Mouse (Mus musculus): ENCODE data around the gene Abl1. TPM values are rescaled to one million over a fixed set of nuclear protein-coding genes. Genes with fewer than 3 reads are reported as not detected.

Gene Abl1
- polyA plus RNA-seq, 1 experiment from 2014 or later, result 19.7 TPM

DNA sequence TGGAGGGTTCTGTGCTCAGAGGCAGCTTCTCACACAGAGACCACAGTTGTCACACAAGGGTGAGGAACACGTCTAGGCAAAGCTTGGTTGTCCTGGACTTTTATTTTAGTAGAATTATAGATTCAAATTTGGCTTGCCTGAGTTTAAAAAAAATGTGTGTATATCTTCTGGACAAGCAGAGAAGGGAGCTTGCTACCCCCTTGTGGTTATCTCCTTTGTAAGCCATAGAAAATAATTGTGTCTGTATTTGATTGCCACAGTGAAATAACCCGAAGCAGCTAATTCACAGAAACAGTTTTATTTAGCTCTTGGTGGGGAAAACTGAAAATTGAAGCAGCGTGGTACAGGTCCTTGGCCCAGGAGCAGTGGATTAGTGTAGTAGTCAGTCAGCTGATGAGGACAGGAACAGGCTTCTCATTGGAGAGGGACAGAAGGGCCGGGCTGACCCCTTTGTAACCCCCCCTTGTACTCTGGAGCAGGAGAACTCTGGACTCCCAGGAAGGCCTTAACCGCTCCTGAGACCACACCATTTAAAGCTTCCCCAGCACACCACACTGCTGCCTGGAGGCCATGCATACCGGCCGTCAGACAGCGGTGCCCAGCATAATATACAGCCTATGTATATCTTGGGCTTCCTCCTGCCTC lies 94.9 kb downstream of the Abl1 start:
- no peak for DNase-seq (ENCODE audit: low spot score)

DNA sequence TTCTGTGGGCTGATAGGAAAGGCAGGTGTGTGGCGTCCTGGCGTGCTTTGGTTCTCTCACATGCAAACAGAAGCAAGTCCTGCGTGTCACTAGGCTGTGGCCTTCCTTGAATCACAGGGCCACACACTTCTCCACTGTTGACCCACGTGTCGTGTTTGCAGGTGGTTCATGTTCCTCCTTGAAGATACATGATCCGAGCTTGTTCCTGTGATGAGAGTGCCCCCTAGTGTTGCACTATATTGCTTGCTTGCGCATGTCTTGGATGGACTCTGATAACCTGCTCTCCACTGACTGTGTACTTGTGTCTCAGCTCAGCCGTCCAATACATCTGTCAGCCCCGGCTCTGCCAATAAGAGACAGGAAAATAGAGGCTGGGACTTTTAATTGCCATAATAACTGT lies 96.9 kb downstream of the Abl1 start:
- DNase-seq (ENCODE audit: low spot score), result peak; percentile 84

DNA sequence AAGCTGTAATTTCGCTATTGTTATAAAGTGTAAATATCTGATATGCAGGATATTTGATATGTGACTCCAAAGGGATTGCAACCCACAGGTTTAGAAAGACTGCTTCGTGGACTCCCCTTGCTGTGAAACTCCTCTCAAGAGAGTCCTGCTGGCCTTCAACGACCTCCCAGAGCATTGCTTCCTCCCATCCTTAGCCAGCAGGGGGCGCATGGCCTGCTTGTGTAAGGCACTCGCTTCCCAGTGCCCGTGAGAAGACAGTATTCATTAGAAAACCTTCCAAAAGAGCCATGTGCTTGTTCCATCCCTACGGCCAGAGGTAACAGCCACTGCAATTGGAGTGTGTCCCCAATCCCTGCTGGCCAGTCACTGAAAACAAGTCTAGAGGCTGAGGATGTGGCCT lies 98.9 kb downstream of the Abl1 start:
- peak; percentile 79 for DNase-seq (ENCODE audit: low spot score)

DNA sequence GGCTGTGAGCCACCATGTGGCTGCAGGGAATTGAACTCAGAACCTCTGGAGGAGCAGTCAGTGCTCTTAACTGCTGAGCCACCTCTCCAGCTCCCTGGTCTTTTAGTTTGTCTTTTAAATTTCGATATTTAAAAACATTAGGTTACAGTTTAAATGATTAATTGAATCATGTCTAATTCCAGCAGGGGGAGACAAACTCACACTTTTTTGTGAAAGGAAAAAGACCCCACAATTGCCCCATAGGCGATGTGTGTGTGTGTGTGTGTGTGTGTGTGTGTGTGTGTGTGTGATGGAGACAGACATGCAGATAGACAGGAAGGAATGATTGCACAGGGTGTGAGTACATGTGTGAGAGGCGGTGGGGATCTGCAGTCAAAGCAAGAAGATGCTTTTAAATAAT lies 100.1 kb downstream of the Abl1 start:
- DNase-seq (ENCODE audit: low spot score), result no peak

DNA sequence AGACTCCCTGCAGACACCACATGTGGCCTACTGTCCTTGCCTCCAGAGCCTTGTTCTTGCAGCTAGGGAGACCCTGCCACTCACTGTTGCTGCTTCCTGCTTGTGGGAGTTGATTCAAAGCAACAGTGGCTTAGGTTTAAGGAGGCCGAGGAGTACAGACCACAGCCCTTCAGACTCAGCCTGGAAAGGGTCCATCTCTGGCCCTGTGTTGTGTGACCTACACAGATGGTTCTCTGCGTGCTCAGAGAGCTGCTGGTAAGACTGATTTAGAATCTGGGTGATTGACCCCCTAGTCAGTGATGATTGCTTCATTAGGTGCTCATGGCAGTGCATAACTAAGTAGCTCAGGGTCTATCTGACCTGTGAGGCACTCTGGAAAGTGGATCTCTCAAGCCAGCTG lies 101.0 kb downstream of the Abl1 start:
- DNase-seq (ENCODE audit: low spot score), result no peak

DNA sequence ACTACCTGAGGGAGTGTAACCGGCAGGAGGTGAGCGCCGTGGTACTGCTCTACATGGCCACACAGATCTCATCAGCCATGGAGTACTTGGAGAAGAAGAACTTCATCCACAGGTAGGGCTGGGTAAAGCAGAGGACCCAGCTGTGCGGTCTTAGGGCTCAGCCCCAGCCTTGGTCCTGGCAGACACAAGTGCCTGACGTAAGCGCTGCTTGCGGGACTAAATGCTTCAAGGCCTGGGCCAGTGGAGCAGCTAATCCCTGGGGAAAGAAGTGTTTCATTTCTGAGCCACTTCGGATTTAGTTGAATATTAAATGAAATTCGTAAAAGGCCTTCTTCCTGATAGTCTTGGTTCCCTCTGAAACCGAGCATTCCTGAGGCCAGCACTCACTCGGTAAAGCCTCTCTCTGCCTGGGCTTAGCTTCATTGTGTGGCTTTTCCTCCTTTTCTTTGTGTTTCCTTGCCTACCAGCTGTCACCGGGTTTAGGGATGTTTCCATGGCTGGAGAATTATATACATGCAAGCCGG lies 102.6 kb downstream of the Abl1 start:
- DNase-seq (ENCODE audit: low spot score), result no peak

DNA sequence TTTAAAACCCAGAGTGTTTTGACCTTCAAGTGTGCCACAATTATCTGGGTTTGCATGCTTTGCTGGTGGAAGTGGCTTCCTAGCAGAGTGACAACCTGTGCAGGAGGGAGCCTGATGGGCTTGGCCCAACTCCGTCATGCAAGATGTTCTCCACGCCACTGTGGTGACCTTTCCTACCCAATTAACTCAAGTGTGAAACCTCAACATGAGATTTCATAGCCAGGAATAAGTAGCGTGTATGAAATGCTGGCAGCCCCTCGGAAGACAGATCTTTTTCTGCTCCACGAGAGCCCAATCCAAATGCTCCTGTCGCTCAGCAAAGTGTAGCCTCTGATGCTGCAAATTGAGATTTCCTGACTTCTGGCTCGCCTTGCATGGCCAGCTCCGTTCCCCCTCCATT lies 103.1 kb downstream of the Abl1 start:
- DNase-seq (ENCODE audit: low spot score), result no peak

DNA sequence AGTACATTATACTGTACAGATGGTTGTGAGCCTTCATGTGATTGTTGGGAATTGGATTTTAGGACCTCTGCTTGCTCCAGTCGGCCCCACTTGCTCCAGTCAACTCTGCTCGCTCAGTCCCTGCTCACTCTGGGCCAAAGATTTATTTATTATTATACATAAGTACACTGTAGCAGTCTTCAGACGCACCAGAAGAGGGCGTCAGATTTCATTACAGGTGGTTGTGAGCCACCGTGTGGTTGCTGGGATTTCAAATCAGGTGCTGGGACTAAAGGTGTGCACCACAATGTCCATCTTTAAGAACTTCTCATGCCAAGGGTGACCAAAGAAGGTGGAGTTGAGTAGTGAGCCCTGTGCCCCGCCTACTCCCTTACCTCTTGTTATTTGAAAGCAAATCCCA lies 104.4 kb downstream of the Abl1 start:
- DNase-seq (ENCODE audit: low spot score), result no peak

DNA sequence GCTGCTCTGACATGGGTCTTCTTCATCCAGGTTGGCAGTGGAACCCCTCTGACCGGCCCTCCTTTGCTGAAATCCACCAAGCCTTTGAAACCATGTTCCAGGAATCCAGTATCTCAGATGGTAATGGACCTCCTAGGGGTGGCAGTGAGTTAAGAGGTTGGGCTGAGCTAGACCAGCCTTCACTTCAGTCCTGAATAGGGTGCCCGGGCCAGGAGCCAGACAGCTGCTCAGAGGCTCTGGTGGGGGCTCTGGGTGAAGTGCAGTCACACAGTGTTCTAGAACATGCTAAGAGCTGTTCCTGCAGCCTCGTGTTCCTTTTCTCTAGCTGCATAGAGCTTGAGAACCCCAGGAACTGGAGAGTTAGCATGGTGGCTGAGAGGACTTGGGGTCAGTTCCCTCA lies 108.8 kb downstream of the Abl1 start:
- DNase-seq (ENCODE audit: low spot score), result no peak

DNA sequence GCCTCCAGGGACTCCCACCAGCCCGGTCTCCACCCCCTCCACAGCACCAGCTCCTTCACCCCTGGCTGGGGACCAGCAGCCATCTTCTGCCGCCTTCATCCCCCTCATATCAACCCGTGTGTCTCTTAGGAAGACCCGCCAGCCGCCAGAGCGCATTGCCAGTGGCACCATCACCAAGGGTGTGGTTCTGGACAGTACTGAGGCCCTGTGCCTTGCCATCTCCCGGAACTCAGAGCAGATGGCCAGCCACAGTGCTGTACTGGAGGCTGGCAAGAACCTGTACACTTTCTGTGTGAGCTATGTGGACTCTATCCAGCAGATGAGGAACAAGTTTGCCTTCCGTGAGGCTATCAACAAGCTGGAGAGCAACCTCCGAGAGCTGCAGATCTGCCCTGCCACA lies 113.2 kb downstream of the Abl1 start:
- no peak for DNase-seq (ENCODE audit: low spot score)

DNA sequence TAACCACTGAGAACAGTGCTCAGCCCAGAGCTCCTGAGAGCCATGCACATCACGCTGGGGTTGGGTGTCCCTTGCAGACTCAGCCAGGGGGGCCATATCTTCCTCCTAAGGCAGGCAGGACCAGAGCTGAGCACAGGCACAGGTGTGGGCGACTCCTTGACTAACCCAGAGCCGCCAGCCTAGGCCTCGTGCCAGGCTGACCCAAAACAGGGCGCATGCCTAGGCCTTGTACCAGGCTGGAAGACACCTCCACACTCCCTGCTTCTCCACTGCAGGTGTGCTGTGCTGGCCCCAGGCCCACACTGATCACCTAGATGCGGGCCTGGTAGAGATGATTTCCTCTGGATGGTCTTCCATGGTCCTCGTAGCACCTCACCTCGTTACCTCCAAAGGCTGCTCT lies 114.6 kb downstream of the Abl1 start:
- no peak for DNase-seq (ENCODE audit: low spot score)

DNA sequence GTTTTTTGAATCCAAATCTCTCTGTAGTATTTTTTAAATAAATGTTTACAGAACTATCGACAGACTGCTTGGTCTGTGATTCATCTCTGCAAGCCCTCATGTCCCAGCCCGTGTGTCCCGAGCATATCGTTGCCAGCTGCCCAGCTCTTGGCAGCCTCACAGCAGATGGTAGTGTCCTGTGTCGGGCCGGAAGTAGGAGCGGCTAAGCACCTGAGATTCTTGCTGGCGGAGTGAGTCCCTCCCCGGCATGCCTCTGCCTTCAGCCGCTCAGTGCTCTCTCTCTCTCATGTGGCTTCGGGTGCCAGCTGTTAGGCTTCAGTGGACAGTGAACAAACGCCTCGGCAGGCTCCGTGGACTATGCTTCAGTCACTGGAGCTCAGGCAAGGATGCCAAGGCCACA lies 115.3 kb downstream of the Abl1 start:
- DNase-seq (ENCODE audit: low spot score), result no peak

DNA sequence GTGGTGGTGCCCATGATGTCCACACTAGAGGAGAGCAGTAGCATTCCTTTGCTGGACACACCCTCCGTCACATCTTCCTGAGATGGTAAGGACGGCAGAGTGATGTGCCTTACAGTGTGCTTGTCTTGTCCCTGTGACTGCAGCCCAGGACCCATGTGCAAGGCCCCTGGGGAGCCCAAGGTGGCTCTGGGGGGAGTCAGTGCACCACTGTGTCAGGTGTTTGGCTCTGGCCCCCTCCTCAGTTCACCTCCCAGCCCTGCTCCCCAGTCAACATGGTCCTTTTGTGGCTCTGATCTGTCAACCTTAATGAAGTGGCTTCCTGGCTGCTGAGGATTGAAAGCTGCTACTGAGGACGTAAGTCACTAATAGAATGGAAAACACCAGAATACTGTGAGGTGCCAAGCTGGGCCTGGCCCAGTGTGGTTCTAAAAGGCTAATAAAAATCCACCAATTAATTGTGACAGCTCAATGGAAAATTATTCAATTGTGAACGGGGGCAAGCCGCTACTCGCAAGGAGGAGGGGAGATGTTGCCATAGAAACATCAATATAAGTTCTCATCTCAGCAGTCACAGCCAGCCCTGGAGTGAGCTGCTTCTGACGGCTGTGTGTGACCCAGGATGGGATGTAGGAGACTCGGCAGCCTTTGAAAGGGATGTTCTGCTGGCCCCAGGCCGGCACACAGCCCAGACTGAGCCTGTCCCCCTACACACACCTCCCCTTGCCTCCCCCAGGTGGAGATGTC lies 118.6 kb downstream of the Abl1 start:
- no peak for DNase-seq (ENCODE audit: low spot score)

DNA sequence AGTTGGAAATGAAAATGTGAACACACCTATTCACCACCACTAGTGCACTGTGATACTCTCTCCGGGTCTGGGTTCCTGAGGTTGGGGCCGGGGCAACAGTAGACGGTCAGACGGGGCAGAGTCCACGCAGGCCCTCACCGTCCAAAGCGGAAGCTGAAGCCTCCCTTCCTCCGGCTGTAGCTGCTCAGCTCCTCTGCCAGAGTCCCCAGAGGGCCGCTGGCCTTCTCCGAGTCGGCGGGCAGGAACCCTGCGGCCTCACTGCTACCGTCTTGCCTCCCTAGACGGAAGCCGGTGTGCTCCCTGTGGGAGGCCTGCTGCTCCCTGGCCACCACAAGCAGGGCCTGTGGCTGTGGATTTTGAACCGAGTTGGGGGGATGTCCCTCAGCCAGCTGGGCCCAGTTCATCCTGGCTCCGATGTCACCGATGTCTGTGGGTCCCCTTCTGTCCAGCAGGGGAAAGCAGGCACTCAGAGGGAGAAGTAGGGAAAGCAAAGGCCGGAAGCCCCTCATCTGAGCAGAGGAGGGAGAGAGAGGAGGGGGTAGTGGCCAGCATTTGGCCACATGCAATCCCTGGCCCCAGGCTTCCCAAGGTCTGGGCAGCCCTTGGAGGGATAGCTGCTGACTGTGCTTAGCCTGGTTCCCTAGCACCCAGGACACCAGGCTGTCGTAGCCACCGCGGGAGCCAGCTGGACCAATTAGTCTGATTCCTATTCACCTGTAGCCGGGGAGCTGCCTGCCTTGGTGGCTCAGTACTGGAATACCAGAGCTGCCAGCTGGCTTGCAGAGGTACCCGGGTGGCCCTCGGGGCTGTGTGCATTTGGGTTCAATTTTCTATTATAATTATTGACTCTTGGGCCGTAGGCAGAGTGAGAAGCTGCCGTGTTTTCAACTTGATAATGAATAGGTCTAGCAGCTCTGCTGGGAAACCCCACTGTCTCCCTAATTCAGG lies 120.5 kb downstream of the Abl1 start:
- no peak for DNase-seq (ENCODE audit: low spot score)

DNA sequence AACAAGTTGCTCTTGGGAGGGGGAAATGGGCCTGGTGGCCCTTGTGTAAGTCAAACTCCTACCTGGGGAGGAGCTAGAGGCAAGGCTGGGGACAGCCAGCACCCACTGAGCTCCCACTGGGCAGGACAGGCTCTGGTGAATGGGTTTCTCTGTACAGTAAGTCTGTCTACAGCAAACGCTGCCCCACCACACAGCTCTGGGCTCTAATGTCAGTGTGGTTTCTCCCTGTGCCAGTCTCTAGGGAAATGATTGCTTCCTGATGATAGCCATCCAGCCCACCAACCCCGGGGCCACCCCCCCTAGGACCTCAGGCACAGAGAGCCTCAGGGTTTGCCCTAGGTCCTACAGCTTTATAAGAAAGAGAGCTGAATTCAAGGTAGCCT lies 121.2 kb downstream of the Abl1 start:
- DNase-seq (ENCODE audit: low spot score), result no peak

DNA sequence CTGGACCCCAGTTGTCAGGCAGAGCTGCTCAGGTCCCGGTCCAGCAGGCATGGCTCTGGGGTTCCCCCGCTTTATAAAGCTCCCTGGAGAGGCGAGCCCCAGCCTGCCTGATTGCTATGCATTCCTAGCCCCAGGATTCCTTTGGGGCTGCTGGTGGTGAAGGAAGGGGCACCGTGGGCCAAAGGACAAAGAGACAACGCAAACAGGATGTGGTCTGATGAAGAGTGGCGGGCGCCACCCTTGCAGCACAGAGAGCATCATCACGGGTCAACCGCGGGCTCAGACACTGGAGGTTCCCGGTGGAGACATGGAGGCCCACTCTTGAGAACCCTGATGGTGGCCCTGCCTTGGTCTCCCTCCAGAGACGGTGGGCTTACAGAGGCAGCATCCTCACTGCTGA lies 122.3 kb downstream of the Abl1 start, which contains the start of gene Qrfp:
Gene Qrfp (minus strand): TSS at position 137 of the 400 bp plus-strand sequence.
- DNase-seq (ENCODE audit: low spot score), result no peak

DNA sequence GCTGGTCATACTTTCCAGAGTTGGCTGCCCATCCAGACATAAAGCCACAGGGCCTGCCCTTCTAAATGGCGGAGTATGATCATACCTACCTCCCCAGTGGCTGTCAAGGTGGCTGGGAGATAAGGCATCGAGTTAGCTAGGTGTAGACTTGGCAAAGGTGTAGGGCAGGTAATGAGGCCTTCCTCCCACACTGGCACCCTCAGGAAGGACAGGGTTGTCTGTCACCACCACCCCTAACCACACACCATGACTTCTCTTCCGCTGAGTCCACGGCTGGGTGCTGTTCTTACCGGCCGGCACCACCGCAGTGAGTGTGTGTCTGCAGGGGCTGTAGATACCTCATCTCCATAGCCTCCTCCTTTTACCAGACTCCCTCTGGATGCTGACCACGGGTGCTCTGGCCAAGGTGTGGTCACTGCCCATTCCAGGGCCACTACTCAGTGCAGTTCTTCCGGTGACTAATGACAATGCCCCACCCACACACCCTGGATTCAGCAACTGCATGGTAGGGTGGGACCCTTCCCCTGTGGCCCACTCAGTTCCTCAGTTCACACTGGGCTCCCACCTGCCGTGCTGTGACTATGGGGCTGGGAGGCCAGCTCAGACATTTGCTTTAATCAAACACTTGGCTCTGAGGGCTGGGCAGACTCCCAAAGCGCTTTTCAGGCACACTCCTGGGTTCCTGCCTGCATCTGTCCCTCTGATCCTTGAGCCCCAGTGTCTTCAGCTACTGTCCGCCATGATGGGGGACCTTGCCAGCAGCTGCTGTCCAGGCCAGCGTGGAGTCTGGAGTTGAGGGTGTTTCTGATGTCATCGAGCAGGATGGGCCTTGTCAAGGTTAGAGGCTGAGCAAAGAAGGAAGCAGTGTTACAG lies 123.1 kb downstream of the Abl1 start:
- no peak for DNase-seq (ENCODE audit: low spot score)

DNA sequence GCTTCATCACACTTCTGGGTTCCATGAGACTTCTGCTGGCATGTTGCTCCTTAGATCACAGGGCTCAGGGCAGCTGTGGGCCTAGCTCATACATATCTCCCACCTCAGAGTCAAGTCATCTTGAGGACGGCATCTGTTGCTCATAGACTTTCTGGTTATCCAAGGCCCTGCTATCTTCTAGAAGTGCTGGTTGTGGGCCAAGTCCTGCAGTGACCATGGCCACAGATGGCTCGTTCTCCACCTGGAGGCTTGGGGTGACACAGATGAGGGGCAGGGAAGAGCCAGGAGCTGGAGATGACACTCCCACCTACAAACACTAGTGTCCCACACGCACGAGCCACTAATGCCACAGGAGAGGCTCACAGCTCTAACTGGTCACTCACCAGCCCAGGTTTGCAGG lies 125.5 kb downstream of the Abl1 start:
- no peak for DNase-seq (ENCODE audit: low spot score)

DNA sequence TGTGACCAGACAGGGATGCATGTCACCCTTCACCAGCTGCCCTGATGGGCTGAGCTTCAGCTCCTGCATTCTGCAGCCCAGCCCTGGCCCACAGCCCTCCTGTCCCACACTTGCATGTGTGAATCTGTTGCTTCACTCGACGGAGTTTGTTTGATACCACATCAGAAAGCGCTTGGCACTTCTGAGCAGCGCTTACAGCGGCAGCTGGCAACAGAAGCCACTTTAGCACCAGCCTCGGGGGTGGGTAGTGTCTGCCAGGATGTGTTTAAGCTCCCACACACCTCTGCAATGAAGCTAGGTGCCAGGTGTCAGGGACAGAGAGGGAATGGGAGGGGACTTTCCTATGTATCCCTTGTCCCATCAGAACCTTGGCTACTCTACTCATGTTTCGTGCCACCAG lies 126.5 kb downstream of the Abl1 start:
- DNase-seq (ENCODE audit: low spot score), result peak; percentile 52

DNA sequence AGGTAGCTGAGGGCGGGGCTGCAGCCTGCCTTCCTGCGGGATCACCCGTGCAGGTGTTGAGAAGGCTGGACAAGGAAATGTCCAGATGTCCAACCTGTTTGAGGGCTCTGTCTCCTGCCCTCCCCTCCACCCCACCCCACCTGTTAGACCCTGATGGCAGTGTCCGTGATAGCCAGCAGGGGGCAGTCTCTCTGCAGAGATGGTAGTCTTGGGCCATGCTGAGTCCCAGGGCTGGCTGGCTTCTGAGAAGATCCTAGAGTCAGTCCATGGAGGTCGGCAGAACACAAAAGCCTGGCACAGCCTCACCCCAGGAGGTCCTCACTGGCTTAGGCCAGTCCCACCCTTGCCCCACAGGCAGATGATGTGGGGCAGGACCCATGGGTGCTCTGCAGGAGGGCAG lies 127.2 kb downstream of the Abl1 start:
- peak; percentile 65 for DNase-seq (ENCODE audit: low spot score)

Data from thymus, postnatal 0 days (tissue).